Mouse (Mus musculus) adrenal gland (tissue): ENCODE data around the gene Sptbn1.

Source experiments
- intact Hi-C: fragments of 180-260 bp; cut with DNase I; formaldehyde crosslinking; loops from one replicate; pipeline ENCODE4 v1.15.1; 2025

Sptbn1 gene

GRCm38 (mm10) chr11:30139165-30139826 lies 128.7 kb downstream of the Sptbn1 start:
- intact Hi-C loops: no loop called here

DNA sequence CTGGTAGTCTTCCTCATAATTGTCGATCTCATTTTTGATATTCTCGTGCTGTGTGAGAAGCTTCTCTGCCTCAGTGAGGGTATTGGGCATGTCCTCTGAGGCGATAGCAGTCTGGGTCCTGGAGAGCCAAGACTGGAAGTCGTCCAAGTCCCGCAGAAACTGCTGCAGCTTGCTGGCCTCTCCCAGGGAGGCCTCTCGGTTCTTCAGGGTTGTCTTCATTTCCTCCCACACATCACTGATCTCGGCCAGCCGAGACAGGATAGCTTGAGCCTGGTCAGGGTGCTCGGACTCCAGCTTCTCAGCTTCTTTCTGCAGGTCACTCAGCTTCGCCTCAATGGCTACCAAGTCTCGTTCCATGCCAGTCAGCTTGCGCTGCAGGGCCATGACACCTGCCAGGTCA lies 130.9 kb downstream of the Sptbn1 start:
- intact Hi-C loops: no loop called here

GRCm38 (mm10) chr11:30134058-30134457 lies 133.9 kb downstream of the Sptbn1 start:
- intact Hi-C loops: no loop called here

DNA sequence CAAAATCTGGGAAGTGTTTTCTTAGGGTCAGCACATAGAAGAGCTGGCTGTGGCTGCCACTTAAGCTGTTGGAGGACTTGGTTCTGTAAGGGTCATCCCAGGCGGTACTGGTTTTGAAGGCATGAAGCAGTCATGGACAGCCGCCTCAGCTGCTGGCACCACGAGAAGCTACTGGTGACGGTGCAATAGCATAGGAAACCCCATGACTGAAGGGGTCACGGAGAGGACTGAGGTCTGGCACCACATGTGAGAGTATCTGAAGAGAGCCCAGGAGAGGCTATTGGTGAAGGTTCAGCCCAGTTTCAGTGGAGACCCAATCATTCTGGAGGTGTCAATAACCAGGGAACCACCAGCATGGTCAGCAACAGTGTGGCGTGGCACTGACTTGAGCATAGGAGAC lies 135.4 kb downstream of the Sptbn1 start:
- intact Hi-C loops: no loop called here

- intact Hi-C loops: no loop called here
Observed at GRCm38 (mm10) chr11:30131640-30132039, 136.3 kb downstream of the Sptbn1 start.

DNA sequence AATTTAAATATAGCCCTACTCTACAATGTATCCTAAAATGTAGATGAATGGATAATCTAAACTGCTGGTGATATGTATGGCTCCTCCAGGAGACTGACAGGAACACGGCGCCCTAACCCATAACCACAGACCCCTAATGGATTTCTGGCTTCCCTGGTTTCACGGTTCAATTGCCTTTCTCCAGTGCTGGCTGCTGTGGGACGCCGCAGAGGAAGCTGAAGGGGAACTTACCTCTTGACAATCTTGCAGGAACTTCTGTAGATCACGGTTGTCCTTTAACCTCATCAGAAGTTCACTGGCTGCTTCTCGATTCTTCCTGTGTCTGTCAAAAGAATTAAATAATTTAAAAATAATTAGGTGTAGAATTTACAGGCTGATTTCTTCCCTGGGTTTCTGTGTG lies 138.6 kb downstream of the Sptbn1 start:
- intact Hi-C loops: loop anchor here (10.0 kb wide), 1 partner anchor 695 kb away; no protein-coding TSS in a partner anchor

DNA sequence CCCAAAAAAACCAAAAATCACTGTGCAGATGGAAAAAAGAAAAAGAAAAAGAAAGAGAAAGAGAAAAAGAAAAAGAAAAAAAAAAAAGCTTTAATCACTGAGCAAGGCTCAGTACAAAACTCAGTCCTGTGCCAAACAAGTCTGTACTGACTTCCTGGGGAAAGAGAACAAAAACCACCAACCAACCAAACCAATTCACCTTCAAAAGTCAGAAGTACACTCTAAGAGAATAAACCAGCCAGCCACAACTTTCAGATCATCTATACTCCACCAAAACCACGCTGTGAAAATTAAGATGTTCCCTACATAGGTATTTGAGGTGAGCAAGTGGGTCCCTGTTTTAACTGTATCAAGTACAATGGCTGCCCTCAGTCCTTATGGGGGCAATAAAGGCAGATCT lies 141.1 kb downstream of the Sptbn1 start:
- intact Hi-C loops: loop anchor here (10.0 kb wide), 1 partner anchor 698 kb away; no protein-coding TSS in a partner anchor

DNA sequence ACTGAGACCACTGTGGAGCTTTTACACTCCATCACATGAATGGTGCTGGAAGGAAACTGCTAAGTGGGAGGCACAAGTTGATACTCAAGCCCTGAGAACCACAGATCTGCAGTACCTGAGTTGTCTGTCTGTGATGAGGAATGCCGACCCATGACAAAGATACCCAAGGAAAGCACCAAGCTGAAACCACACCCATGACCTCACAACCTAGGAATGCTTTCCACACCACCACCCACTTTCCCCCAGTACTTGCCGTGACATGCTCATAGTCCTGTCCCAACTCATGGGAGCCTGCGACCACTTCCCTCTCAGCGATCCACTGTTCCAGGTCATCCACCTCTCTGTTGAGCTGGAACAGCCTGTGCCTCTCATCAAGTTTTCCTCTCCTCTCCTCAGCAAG lies 149.9 kb downstream of the Sptbn1 start:
- intact Hi-C loops: no loop called here

- intact Hi-C loops: no loop called here
Observed at GRCm38 (mm10) chr11:30113631-30114030, 154.3 kb downstream of the Sptbn1 start.

GRCm38 (mm10) chr11:30110634-30111033 lies 157.3 kb downstream of the Sptbn1 start:
- intact Hi-C loops: no loop called here

GRCm38 (mm10) chr11:30104177-30104576 lies 163.8 kb downstream of the Sptbn1 start:
- intact Hi-C loops: no loop called here

- intact Hi-C loops: no loop called here
Observed at GRCm38 (mm10) chr11:30102594-30102993, 165.4 kb downstream of the Sptbn1 start.

- intact Hi-C loops: no loop called here
Observed at GRCm38 (mm10) chr11:30101796-30102195, 166.2 kb downstream of the Sptbn1 start.

DNA sequence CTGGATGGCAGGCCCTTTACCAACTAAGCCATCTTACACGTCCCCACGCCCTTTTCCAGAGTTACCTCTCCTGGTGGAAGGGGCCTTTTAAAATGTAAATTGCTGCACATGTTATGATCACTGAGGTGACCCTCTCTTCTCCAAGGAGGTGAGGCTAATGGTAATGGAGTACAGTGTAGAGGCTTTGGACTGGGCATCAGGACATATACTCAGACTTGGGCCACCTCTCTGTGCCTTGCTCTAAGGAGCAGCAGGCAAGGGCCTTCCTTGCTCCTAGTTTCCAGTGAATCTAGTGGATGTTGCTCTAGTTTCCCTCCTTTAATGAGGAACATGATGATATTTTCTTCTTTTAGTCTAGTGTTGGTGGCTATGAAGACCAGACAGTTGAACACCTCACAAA lies 166.8 kb downstream of the Sptbn1 start:
- intact Hi-C loops: no loop called here

- intact Hi-C loops: no loop called here
Observed at GRCm38 (mm10) chr11:30099916-30100315, 168.1 kb downstream of the Sptbn1 start.

DNA sequence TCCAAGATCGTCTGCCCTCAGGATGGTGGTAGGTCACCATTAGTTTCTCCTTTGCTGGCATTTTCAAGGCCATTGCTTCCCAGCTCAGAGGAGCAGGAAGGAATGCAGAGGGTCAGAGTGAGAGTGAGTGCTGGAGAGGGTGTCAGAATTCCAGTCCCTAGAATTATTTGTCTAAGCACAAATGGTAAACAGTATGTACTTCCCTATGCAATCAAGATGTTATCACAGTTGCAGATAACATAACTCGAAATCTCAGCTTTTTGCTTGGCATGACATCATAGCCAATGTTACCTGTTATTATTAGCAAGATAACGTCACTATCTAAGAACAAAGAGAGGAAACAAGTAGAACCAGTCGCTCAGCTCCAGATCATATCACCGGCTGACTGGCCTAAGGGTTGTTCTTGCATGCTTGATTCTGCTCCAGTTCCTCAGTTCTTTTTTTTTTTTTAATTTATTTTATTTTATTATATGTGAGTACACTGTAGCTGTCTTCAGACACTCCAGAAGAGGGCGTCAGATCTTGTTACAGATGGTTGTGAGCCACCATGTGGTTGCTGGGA lies 172.7 kb downstream of the Sptbn1 start:
- intact Hi-C loops: no loop called here

GRCm38 (mm10) chr11:30091892-30092291 lies 176.1 kb downstream of the Sptbn1 start:
- intact Hi-C loops: loop anchor here (5.0 kb wide), 1 partner anchor 565 kb away; no protein-coding TSS in a partner anchor

- intact Hi-C loops: no loop called here
Observed at GRCm38 (mm10) chr11:30085114-30085513, 182.9 kb downstream of the Sptbn1 start.

DNA sequence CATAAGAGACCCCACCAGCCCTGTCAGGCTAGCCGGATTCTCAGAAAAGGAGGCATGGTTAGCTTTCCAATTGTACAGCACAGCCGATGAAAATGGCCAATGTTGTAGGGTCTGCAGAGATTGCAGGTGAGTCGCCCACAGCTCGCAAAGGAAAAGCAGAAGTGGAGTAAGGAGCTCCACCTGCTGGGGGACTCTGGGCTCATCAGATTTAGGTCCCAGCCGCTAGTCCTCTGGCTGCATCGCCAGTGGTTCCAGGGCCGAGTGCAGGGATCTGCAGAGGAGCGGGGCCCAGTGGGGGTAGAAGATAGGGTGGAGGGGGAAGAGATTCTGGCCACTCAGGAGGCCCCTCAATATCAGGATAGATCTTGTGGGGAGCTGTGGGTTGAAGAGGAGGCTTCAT lies 210.7 kb downstream of the Sptbn1 start:
- intact Hi-C loops: no loop called here
